Mouse (Mus musculus) ES-E14 (cell line): ENCODE measurements around the gene Zfp410.

Experiments
- CHD2 ChIP-seq: IDR thresholded peaks from 2 replicates; pipeline ENCODE4 v1.6.1; 2014; ENCODE audit warnings: mild to moderate bottlenecking, low read depth, low read length, inconsistent platforms
- HCFC1 ChIP-seq: IDR thresholded peaks from 2 replicates; pipeline ENCODE4 v1.6.1; 2012; ENCODE audit warnings: low read length, inconsistent platforms, borderline replicate concordance; ENCODE audit not compliant: insufficient read depth

DNA sequence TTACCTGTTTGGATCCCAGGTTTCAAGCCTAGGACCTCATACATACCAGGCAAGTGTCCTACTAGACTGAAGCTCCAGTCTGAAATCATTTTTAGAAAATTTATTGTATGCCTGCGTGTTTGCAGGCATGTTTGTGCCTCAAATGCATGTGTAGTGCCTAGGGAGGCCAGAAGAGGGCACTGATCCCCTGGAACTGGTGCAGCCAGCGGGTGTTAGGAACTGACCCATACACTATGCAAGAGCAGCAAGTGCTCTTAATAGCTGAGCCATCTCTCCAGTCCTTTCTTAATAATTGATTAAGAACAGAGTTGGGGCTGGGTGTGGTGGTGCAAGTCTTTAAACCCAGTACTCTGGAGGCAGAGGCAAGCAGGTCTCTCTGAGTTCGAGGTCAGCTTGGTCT is 28.2 kb upstream of the Zfp410 start:
- TF ChIP-seq HCFC1 (no peak), CHD2 (no peak)
